Mouse (Mus musculus): ENCODE measurements around the gene Slc27a4.
A peak's percentile ranks its signal among the peaks of the same experiment; 100 is the strongest.

The Slc27a4 gene

DNA sequence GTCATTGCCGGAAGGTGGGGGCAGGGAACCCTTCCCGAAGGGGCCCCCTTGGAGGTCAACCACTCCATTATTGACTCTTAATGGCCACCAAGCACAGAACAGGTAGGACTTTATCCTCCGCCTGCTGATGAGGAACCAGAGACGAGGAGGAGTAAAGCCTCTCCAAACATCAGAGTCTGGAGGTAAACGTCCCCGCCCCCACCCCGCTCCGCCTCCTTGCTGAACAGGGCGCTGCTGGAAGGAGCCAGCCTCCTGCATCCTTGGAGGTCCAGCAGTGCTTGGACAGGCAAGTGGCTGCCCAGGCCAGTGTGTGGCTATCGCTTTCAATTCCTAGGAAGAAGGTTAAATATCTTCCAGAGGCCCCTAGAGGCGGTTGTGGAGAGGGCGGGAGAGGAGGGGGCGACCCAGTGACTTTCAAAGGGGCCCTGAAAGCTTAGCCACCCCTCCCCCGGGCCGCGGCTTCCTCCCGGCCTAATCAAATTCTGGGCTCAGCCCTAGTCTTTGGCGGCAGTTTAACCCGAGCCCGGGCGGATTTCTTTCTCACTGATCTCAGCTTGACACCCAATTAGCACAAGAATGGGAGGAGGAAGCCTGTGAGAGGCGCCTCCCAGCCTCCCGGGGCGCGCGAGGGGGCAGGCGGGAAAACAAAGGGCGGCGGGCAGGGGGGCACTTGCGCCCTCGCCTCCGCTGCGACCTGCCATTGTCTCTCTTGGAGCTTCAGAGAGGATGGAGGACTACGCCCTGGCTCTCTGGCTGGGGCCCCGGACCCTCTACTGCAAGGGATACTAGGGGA, 17.8 kb downstream of the Slc27a4 start, which contains the start of gene Urm1:
Urm1 (plus strand) TSS at position 51 of the 793 bp plus-strand sequence.
- DNase-seq, result peak; percentile 52 to 58

DNA sequence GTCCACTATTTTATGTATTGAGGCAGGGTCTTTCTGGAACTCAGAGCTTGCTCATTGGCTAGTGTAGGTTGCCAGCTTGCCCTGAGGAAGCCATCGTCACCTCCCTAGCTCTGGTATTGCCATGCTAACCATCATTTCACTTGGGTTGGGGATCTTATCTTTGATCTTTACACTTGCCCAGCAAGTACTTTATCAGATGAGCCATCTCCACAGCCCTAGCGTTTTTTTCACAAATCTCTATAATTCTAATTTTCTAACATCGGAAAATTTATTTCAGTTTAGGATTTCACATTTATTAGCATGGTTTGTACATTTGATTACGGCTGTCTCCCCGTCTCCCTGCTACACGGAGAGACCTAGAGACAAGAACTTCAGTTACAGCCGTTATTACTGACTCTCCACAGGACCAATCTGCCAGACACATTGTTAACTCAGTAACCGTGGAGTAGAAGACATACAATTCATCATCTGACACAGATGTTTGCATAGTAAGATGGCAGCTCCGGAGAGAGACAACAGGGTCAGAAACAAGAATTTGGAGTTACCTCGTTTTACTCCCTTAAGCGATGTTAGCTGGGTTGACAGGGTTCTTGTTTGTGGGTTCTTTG, 24.0 kb downstream of the Slc27a4 start:
- no peak for DNase-seq

DNA sequence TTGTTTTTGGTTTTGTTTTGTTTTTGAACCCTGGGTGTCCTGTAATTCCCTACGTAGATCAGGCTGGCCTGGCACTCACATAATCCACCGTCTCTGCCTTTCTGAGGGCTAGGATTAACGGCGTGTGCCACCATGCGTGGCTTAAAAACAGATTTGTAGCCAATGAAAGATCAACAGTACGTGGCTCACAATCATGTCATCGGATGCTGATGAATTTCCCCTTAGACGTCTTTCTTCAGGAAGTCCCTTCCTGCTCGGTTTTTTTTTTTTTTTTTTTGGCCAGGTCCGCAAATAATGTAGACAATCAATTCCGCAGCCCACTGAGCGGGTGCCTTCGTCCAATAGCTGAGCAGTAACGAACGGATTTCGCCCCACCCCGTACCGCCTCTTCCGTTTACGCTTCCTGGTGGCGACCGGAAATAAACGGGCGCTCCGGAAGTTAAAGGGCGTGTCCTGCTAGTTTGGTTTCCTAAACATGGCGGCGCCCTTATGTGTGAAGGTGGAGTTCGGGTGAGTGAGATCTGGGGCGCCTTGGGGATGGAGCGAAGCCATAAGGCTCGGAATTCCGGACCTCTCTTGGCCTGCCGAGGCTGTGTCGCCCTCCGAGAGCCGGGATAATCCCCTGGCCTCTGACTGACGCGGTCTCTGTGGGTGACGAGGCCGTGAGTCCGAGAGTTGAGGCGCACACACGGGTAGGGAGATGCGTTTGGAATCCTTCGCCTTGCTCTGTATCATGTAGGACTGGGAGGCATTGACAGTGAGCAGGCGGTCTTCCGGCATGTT, 24.7 kb downstream of the Slc27a4 start:
- DNase-seq, result peak; percentile 97 to 98

GRCm38 (mm10) chr2:29827709-29828024, 25.2 kb downstream of the Slc27a4 start:
- DNase-seq, result no peak

DNA sequence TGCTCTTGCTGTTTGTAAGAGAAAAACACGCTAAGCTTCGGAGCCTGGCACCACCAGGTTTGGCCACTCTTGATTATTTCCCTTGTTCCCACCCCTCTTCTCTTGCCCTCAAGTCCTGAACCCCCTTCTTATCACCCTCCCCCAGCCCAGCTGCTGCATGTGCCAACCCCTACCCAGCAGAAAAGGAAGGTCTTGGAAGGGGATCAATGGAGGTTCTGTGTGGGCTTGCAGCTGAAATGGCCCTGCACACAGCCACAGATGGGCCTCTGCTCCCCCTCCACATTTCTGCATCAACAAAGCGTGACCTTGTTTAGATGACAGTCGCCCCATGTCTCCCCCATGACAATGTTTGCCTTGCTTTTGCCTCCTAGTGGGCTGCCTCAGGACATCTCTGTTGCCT, 28.7 kb downstream of the Slc27a4 start:
- DNase-seq, result no peak

DNA sequence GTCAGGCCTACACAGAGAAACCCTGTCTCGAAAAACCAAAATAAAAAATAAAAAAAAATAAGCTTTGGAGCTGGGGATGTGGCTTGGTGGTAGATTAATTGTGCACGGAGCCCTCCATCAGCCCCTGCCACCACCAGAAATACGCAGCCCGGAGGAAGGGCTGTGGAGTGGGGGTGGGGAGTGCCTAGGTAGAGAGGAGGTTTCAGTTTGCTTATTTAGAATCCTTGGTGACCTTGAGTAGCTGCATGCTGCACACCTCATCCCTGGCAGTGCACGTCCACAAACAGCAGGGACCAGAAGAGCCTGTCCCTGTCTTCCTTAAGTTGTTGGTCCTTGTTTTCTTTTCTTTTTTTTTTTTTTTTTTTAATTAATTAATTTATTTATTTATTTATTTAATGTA, 31.4 kb downstream of the Slc27a4 start:
- DNase-seq, result no peak

DNA sequence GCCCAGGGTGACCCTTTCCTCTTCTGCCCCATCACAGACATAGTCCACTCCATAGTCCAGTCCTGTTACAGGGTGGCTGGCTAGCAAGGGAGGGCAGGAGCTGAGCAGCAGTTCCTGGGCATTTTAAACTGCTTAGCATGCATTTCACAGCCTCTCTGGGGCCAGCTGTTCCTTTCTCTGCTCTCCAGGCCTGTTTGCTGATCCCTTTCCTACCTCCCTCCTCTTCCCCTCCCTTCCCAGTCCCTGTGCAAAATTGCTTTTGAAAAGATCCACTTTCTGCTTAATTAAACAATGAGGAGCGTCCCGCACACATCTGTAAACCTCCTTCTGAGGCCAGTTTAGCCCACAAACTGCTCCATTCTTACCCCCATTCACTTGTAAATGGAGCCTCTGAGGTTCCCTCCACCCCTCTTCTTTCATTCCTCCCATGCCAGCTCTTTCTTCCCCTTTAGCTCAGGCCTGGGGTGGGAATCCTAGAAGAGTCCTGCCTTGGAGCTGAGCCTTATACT, 33.0 kb downstream of the Slc27a4 start:
- no peak for DNase-seq

DNA sequence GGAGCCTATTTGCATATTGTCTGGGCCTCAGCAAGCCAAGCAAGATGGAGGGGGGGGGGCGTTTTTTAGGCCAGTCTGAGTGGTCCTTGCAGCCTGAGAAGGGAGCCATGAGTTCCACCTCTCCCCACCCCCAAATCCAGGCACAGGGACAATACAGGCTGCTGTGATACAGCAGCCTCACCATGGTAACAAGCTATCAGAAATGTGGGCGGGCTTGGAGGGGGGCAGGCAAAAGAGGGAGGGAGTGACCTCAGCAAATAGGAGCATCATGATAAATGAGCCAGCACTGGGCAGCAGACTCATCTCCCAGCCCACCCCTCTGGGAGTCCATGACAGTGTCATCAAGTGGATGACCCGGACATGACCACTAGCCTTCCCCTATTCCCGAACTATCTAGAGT, 37.0 kb downstream of the Slc27a4 start:
- DNase-seq, result no peak

DNA sequence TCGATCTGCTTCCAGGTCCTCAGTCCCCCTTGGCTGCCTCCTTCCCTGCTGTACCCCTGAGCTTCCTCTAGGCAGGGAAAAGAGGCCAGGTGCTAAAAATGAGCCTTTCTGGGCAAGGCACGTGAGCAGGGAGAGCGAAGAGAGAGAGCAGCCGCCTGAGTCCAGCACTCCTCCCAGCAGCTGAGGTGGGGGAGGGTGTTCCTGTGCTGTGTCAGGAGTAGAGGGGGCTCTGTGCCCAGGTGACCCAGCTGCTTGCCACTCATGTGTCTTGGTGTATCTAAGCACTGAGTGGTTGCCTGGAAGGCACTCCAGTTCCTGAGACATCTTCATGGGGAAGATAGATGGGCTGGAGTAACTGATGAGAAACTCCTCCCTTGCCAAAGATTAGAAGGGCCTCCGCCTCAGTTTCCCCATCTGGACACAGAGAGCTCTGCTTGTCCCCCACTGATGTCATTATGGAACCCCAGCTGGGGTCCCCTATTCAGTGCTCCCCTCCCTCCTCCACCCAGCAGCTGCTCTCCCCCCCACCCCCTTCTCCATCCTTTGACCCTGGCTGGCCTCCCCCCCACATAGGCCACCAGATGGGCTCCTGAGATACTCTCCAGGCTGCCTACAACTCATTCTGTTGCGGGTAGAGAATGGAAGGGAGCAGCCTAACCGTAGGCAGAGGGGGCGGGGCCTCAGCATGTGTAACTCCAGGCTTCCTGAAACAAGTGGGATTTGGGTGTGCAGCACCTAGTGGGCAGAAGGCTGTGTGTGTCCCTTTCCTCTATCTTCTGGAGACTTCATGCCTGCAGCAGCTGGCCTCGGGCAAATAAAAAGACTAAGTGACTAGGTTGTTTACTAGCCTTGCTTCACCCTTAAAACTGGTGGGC, 41.0 kb downstream of the Slc27a4 start:
- no peak for DNase-seq

- no peak for DNase-seq
These were observed 41.7 kb downstream of the Slc27a4 start for GRCm38 (mm10) chr2:29844115-29844514.

- DNase-seq, result no peak
These were observed 42.2 kb downstream of the Slc27a4 start for GRCm38 (mm10) chr2:29844661-29845060.

GRCm38 (mm10) chr2:29845636-29846035, 43.2 kb downstream of the Slc27a4 start:
- no peak for DNase-seq

DNA sequence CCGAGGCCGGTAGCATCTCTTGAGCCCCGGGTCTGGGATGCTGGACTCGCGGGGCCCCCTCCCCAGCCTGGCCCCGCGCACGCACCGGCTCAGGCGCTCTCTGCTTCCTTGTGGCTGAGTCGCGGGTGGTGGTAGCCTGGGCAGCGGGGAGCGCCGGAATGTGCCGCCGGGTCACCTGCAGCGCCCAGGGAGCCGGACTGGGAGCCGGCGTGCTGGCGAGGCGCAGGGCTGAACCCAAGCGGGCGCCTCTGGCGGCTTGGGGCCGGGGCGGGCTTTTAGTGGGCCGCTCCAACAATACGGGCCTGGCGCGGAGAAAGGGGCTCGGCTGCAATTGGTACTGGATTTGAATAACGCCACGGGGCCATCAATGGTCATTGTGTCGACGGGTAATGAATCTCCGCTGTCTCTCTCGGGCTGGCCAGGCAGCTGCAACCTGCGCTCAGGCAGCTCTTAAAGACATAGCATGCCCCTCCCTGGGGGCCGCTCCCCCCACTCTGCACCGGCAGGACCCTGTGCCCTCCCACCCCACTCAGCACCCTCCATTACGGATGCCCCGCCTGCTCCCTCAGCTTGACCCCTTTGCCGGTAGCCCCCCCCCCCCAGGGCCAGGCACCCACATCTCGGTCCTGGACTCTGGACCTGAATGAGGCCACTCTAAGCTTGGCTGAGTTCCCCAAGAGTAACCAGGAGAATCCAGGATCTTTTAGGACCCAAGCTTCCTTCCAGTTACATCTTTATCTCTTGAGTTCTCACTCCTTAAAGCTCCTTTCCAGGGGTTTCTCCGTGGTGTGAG, 43.8 kb downstream of the Slc27a4 start:
- no peak for DNase-seq

- no peak for DNase-seq
These were observed 44.5 kb downstream of the Slc27a4 start for GRCm38 (mm10) chr2:29846911-29847310.

GRCm38 (mm10) chr2:29849041-29849440, 46.6 kb downstream of the Slc27a4 start:
- DNase-seq, result no peak

DNA sequence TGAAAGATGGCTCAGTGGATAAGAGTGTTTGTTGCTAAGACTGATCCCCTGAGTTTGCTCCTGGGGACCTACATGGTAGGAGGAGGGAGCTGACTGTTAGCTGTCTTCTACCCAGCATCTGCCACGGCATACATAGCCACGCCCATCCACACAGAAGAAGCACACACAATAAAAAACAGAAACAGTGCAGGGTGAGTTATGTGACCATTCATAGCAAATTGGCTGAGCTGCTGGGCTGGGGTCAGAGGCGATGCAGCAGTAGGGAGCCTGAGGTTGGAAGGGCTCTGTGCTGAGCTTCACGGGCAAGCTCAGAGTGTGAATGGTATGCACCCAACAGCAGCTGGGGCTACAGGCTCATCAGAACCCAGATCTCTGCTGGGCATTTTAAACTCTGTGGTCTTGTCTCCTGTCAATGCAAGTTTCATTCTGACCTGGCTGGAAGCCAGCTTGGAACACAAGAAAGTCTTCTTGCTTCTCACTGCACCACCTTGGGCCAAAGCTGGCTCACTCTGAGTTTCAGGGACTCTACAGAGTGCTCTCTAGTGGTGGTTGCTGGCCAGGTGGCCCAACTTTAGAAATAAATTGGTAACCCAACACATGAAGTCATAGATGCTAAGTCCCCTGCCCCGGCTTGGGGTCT, 47.5 kb downstream of the Slc27a4 start:
- no peak for DNase-seq

GRCm38 (mm10) chr2:29852957-29853485, 50.6 kb downstream of the Slc27a4 start:
- no peak for DNase-seq

DNA sequence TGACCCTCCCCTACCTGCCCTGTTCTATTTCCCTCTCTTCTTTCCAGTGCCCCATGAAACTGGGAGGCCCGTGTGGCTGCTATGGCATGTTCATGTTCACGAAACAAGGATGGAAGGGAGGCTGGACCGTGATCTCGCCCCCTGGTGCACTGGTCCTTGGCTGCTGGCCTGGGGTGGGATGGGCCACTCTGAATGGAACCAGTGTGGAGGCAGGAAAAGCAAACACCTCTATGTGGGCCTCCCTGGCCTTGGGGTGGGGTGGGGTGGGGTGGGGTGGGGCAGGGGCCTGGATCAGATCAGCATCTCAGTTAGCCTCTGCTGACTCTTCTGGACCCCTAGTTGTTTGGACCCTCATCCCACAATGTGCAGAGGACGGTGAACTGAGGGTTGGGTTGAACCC, 51.3 kb downstream of the Slc27a4 start:
- DNase-seq, result no peak

DNA sequence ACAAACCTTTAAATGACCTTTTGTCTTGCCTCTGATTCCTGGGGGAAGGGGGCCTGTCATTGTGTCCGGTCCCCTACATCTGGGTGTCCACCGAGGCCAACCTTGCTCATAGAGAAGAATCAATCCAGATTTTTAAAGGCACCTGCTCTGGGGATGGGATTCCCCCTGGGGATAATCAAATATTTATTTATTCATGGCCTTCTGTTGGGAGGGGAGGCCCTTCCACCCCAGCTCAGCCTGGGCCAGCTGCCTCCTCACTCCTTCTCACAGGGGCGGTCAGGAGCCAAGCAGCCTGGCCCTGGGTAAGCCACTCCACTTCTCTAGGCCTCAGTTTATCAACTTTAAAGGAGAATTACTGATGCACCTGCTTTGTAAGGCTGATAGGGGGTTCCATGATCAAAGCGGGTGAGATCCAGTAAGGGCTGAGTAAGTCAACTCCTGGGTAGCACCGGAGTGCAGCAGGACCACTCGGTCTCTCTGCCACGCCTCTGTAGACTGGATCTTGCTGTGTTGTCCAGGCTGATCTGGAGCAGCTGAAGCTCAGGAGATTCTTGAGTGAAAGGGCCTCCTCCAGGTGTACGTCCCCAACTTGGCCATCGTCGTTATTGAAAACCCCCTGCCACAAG, 53.3 kb downstream of the Slc27a4 start:
- DNase-seq, result no peak

- no peak for DNase-seq
These were observed 54.2 kb downstream of the Slc27a4 start for GRCm38 (mm10) chr2:29856451-29857260.
